In the genomic region with DNA sequence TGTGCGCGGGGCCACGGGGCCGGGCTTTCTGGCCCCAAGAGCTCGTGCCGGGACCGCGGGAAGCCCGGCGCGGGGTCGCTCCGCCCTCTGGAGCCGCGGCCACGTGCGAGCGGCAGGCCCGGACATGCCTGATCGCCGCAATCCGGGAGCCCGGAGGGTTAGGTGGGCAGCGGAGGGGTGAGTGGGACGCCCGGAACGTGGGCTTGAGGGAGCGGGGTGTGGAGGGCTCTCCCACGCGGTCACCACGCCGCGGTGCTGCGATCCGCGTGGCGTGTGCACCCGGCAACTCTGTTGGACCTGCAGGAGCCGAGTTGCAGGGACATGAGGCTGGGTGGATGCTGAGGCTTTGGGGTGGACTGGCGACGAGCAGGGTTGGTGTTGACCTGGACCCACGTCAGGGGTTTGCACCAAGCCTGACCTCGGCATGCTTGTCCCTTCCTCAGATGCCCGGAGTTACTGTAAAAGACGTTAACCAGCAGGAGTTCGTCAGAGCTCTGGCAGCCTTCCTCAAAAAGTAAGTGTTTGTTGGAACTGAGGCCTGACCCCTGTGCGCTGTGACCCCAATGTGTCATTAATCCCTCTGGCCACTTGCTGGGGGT, we compare ENCODE assay signal across 8 mouse cellular contexts. TPM values are rescaled to one million over a fixed set of nuclear protein-coding genes. Genes with fewer than 3 reads are reported as not detected.
A peak's percentile ranks its signal among the peaks of the same experiment; 100 is the strongest.
DNase-seq lines count a peak whose midpoint lies in the region; ATAC-seq lines count a peak whose summit lies in the region.

No protein-coding gene starts in this region.

- H3K27ac ChIP-seq in heart, embryonic 13.5 days (replicated peaks), result peak overlapping the region; percentile 92
- peak overlapping the region; percentile 87 for H3K27ac ChIP-seq in hindbrain, embryonic 12.5 days
- H3K27ac ChIP-seq in liver, embryonic 13.5 days, result peak overlapping the region; percentile 98
- H3K27ac ChIP-seq in stomach, embryonic 15.5 days, result peak overlapping the region; percentile 89

- DNase-seq in heart, adult 9 months (ENCODE audit: low spot score in 2 of 2), result no peak
- DNase-seq in liver, embryonic 13.5 days, result no peak
- no peak for DNase-seq in spleen, adult 12 weeks (ENCODE audit: low spot score)
- no peak for DNase-seq in Muller cell, postnatal 12 days (ENCODE audit: inconsistent ontology term)

- no peaks in the 10 kb centered on the region; the same call in 1 of the 2 replicates for H3K27me3 ChIP-seq in heart, embryonic 13.5 days (replicated peaks)
- H3K27me3 ChIP-seq in hindbrain, embryonic 12.5 days, result no peaks in the 10 kb centered on the region
- no peaks in the 10 kb centered on the region for H3K27me3 ChIP-seq in liver, embryonic 13.5 days
- no peaks in the 10 kb centered on the region for H3K27me3 ChIP-seq in stomach, embryonic 15.5 days (replicated peaks)

- ATAC-seq in heart, embryonic 13.5 days (ENCODE audit: extremely low read depth, insufficient number of reproducible peaks, low FRiP score, low TSS enrichment), result no peak
- peak; percentile 8 for ATAC-seq in activated CD4-positive, CD25-positive, alpha-beta regulatory T cell, adult 4 months
- peak; percentile 5; the same call in 1 of the 2 replicates for ATAC-seq in hindbrain, embryonic 12.5 days (ENCODE audit: low FRiP score)
- ATAC-seq in liver, embryonic 13.5 days (ENCODE audit: low read depth), result no peak
- no peak for ATAC-seq in stomach, embryonic 15.5 days (ENCODE audit: insufficient read depth, low FRiP score, low read depth)

- peak overlapping the region; percentile 89 for H3K4me2 ChIP-seq in heart, embryonic 13.5 days
- peak overlapping the region; percentile 79 for H3K4me2 ChIP-seq in hindbrain, embryonic 12.5 days (replicated peaks)
- peak overlapping the region; percentile 94 for H3K4me2 ChIP-seq in liver, embryonic 13.5 days
- peak overlapping the region; percentile 67 for H3K4me2 ChIP-seq in stomach, embryonic 15.5 days

- H3K4me1 ChIP-seq in heart, embryonic 13.5 days, result peaks cover 27% of the 10 kb centered on the region
- H3K4me1 ChIP-seq in hindbrain, embryonic 12.5 days, result peaks cover 28% of the 10 kb centered on the region
- peaks cover 55% of the 10 kb centered on the region for H3K4me1 ChIP-seq in liver, embryonic 13.5 days (replicated peaks)
- H3K4me1 ChIP-seq in stomach, embryonic 15.5 days, result peaks cover 18% of the 10 kb centered on the region

- 0% methylated on average over 47 of the region's 47 CpGs for WGBS in heart, embryonic 13.5 days
- WGBS in hindbrain, embryonic 12.5 days, result under 1% methylated on average over 47 of the region's 47 CpGs
- WGBS in liver, embryonic 13.5 days (ENCODE audit: insufficient replicate concordance), result under 1% methylated on average over 47 of the region's 47 CpGs
- under 1% methylated on average over 47 of the region's 47 CpGs for WGBS in stomach, embryonic 15.5 days

- peak overlapping the region; percentile 100 for H3K9ac ChIP-seq in heart, embryonic 13.5 days
- H3K9ac ChIP-seq in hindbrain, embryonic 12.5 days, result peak overlapping the region; percentile 98
- peak overlapping the region; percentile 100 for H3K9ac ChIP-seq in liver, embryonic 13.5 days
- peak overlapping the region; percentile 100 for H3K9ac ChIP-seq in stomach, embryonic 15.5 days

- peak overlapping the region; percentile 99 for H3K4me3 ChIP-seq in heart, embryonic 13.5 days
- H3K4me3 ChIP-seq in hindbrain, embryonic 12.5 days, result peak overlapping the region; percentile 82
- H3K4me3 ChIP-seq in liver, embryonic 13.5 days (replicated peaks), result peak overlapping the region; percentile 100
- H3K4me3 ChIP-seq in stomach, embryonic 15.5 days (replicated peaks), result peak overlapping the region; percentile 81

- no peaks in the 10 kb centered on the region for H3K9me3 ChIP-seq in heart, embryonic 13.5 days
- H3K9me3 ChIP-seq in hindbrain, embryonic 12.5 days (replicated peaks), result no peaks in the 10 kb centered on the region
- H3K9me3 ChIP-seq in liver, embryonic 13.5 days (replicated peaks), result no peaks in the 10 kb centered on the region
- H3K9me3 ChIP-seq in stomach, embryonic 15.5 days, result no peaks in the 10 kb centered on the region

- H3K36me3 ChIP-seq in heart, embryonic 13.5 days, result peaks cover 45% of the 10 kb centered on the region
- peaks cover 41% of the 10 kb centered on the region for H3K36me3 ChIP-seq in hindbrain, embryonic 12.5 days
- peaks cover 48% of the 10 kb centered on the region for H3K36me3 ChIP-seq in liver, embryonic 13.5 days
- peaks cover 28% of the 10 kb centered on the region for H3K36me3 ChIP-seq in stomach, embryonic 15.5 days

RNA-seq across cellular contexts. Expression of a gene that starts 0.6 kb away (rescaled TPM):
- polyA plus RNA-seq in heart, embryonic 13.5 days (2015; fragmentation: Nextera tagmentation; extraction: Ambion mirVana), result 1,220 and 1,401 TPM in 2 replicates
- polyA plus RNA-seq in activated CD4-positive, CD25-positive, alpha-beta regulatory T cell, adult 4 months (2017; shearing (Covaris generic)), result over 10,000 TPM; 11,194 to 11,919 TPM
- 1,212 and 1,459 TPM in 2 replicates for polyA plus RNA-seq in hindbrain, embryonic 12.5 days (2016; fragmentation: Nextera tagmentation; extraction: Ambion mirVana)
- polyA plus RNA-seq in liver, embryonic 13.5 days (2015; fragmentation: Nextera tagmentation; extraction: Ambion mirVana), result 1,483 and 1,612 TPM in 2 replicates
- 2,480 and 2,486 TPM in 2 replicates for polyA plus RNA-seq in stomach, embryonic 15.5 days (2015; fragmentation: Nextera tagmentation; extraction: Ambion mirVana)

RNA-seq across cellular contexts. Expression of a gene that starts 12.4 kb away (rescaled TPM):
- 0.25 and 0.39 TPM in 2 replicates for polyA plus RNA-seq in heart, embryonic 13.5 days (2015; fragmentation: Nextera tagmentation; extraction: Ambion mirVana)
- polyA plus RNA-seq in activated CD4-positive, CD25-positive, alpha-beta regulatory T cell, adult 4 months (2017; shearing (Covaris generic)), result 10 to 100 TPM in 1 of 2 experiments, 1 to 10 TPM in 1; 1.7 to 22.3 TPM
- 0.23 and 0.36 TPM in 2 replicates for polyA plus RNA-seq in hindbrain, embryonic 12.5 days (2016; fragmentation: Nextera tagmentation; extraction: Ambion mirVana)
- polyA plus RNA-seq in liver, embryonic 13.5 days (2015; fragmentation: Nextera tagmentation; extraction: Ambion mirVana), result 0.51 and 0.61 TPM in 2 replicates
- polyA plus RNA-seq in stomach, embryonic 15.5 days (2015; fragmentation: Nextera tagmentation; extraction: Ambion mirVana), result 1.1 and 1.5 TPM in 2 replicates

RNA-seq across cellular contexts. Expression of a gene that starts 14.9 kb away (rescaled TPM):
- polyA plus RNA-seq in heart, embryonic 13.5 days (2015; fragmentation: Nextera tagmentation; extraction: Ambion mirVana), result 0.08 TPM in 1 of 2 replicates, not detected in the other
- polyA plus RNA-seq in activated CD4-positive, CD25-positive, alpha-beta regulatory T cell, adult 4 months (2017; shearing (Covaris generic)), result not detected
- polyA plus RNA-seq in hindbrain, embryonic 12.5 days (2016; fragmentation: Nextera tagmentation; extraction: Ambion mirVana), result 0.27 TPM in 1 of 2 replicates, not detected in the other
- polyA plus RNA-seq in liver, embryonic 13.5 days (2015; fragmentation: Nextera tagmentation; extraction: Ambion mirVana), result not detected in 2 replicates
- polyA plus RNA-seq in stomach, embryonic 15.5 days (2015; fragmentation: Nextera tagmentation; extraction: Ambion mirVana), result not detected in 2 replicates

RNA-seq across cellular contexts. Expression of a gene that starts 15.1 kb away (rescaled TPM):
- polyA plus RNA-seq in heart, embryonic 13.5 days (2015; fragmentation: Nextera tagmentation; extraction: Ambion mirVana), result not detected in 2 replicates
- polyA plus RNA-seq in activated CD4-positive, CD25-positive, alpha-beta regulatory T cell, adult 4 months (2017; shearing (Covaris generic)), result not detected
- not detected in 2 replicates for polyA plus RNA-seq in hindbrain, embryonic 12.5 days (2016; fragmentation: Nextera tagmentation; extraction: Ambion mirVana)
- not detected in 2 replicates for polyA plus RNA-seq in liver, embryonic 13.5 days (2015; fragmentation: Nextera tagmentation; extraction: Ambion mirVana)
- polyA plus RNA-seq in stomach, embryonic 15.5 days (2015; fragmentation: Nextera tagmentation; extraction: Ambion mirVana), result not detected in 2 replicates

RNA-seq across cellular contexts. Expression of a gene that starts 17.9 kb away (rescaled TPM):
- polyA plus RNA-seq in heart, embryonic 13.5 days (2015; fragmentation: Nextera tagmentation; extraction: Ambion mirVana), result 59.0 and 64.0 TPM in 2 replicates
- 100 to 1,000 TPM; 164 to 173 TPM for polyA plus RNA-seq in activated CD4-positive, CD25-positive, alpha-beta regulatory T cell, adult 4 months (2017; shearing (Covaris generic))
- 91.2 and 91.8 TPM in 2 replicates for polyA plus RNA-seq in hindbrain, embryonic 12.5 days (2016; fragmentation: Nextera tagmentation; extraction: Ambion mirVana)
- 44.3 and 48.2 TPM in 2 replicates for polyA plus RNA-seq in liver, embryonic 13.5 days (2015; fragmentation: Nextera tagmentation; extraction: Ambion mirVana)
- polyA plus RNA-seq in stomach, embryonic 15.5 days (2015; fragmentation: Nextera tagmentation; extraction: Ambion mirVana), result 86.9 and 97.5 TPM in 2 replicates

Comparison
In these comparisons a context has a peak if more than half of its experiments do, and no peak if none do; other contexts are left out.
1. ATAC-seq: peak in activated CD4-positive, CD25-positive, alpha-beta regulatory T cell, adult 4 months (single experiment) and hindbrain, embryonic 12.5 days (single experiment); none in heart, embryonic 13.5 days (single experiment), liver, embryonic 13.5 days (single experiment) and stomach, embryonic 15.5 days (single experiment).
2. Peak in every context shown above with its lines, with median percentiles within 50 percentile points of each other: H3K27ac ChIP-seq, H3K4me2 ChIP-seq, H3K4me3 ChIP-seq and H3K9ac ChIP-seq.